ENCODE assay signal across 8 mouse cellular contexts in genomic region chr9:46272677-46273454, GRCm38 (mm10). TPM values are rescaled to one million over a fixed set of nuclear protein-coding genes. Genes with fewer than 3 reads are reported as not detected.
DNase-seq lines count a peak whose midpoint lies in the region; ATAC-seq lines count a peak whose summit lies in the region.

Gene Zpr1 (plus strand): TSS chr9:46273064.

- H3K4me2 ChIP-seq in forebrain, embryonic 14.5 days (ENCODE audit: low read length), result peak within 1 kb of the TSS; percentile 92
- peak within 1 kb of the TSS; percentile 95 for H3K4me2 ChIP-seq in neural tube, embryonic 15.5 days

- H3K9me3 ChIP-seq in forebrain, embryonic 14.5 days (replicated peaks; ENCODE audit: control insufficient read depth, low read length), result no peaks in the 10 kb centered on the region
- no peaks in the 10 kb centered on the region for H3K9me3 ChIP-seq in neural tube, embryonic 15.5 days (replicated peaks)

- WGBS in forebrain, embryonic 14.5 days, result 5% methylated on average over 43 of the region's 45 CpGs
- 6% methylated on average over 45 of the region's 45 CpGs for WGBS in neural tube, embryonic 15.5 days

- ATAC-seq in forebrain, embryonic 14.5 days, result peak; percentile 95
- ATAC-seq in neural tube, embryonic 15.5 days (ENCODE audit: low FRiP score), result peak; percentile 94

- H3K4me3 ChIP-seq in forebrain, embryonic 14.5 days (ENCODE audit: low read depth, low read length), result peak within 1 kb of the TSS; percentile 86
- H3K4me3 ChIP-seq in neural tube, embryonic 15.5 days (replicated peaks), result peak within 1 kb of the TSS; percentile 80

- H3K9ac ChIP-seq in forebrain, embryonic 14.5 days (ENCODE audit: low read length), result peak within 1 kb of the TSS; percentile 70
- peak within 1 kb of the TSS; percentile 63 for H3K9ac ChIP-seq in neural tube, embryonic 15.5 days (replicated peaks)

- intact Hi-C loops in heart, postnatal 14 days (cut with DNase I), result loop anchor here (5.0 kb wide), 1 partner anchor 366 kb away; the partner anchor contains the start of genes Pcsk7 and Rnf214

- peaks cover 37% of the 10 kb centered on the region for H3K36me3 ChIP-seq in forebrain, embryonic 14.5 days (ENCODE audit: control insufficient read depth, insufficient read depth, low read length)
- peaks cover 30% of the 10 kb centered on the region for H3K36me3 ChIP-seq in neural tube, embryonic 15.5 days

- peak; percentile 96 for DNase-seq in ES-CJ7 (ENCODE audit: low read depth, low spot score)
- DNase-seq in cerebellum, adult 11 months, result peak; percentile 79
- peak; percentile 95 for DNase-seq in forebrain, embryonic 14.5 days (ENCODE audit: low spot score)
- peak; percentile 87 to 90 for DNase-seq in heart, postnatal 14 days
- DNase-seq in layer of hippocampus, adult 11-12 months (ENCODE audit: low spot score), result peak; percentile 89
- peak; percentile 91 to 94 for DNase-seq in lung, adult 18-20 months
- peak; percentile 89 for DNase-seq in testis, postnatal 14 days (ENCODE audit: low spot score)

- H3K4me1 ChIP-seq in forebrain, embryonic 14.5 days (ENCODE audit: control insufficient read depth, insufficient read depth, low read length), result peaks cover 6% of the 10 kb centered on the region; the same call in 1 of the 2 replicates
- H3K4me1 ChIP-seq in neural tube, embryonic 15.5 days, result peaks cover 17% of the 10 kb centered on the region

- peak within 1 kb of the TSS; percentile 58 for H3K27ac ChIP-seq in forebrain, embryonic 14.5 days (ENCODE audit: low read depth, low read length)
- H3K27ac ChIP-seq in neural tube, embryonic 15.5 days (replicated peaks), result peak within 1 kb of the TSS; percentile 71

- peaks cover 5% of the 10 kb centered on the region; the same call in 1 of the 2 replicates for H3K27me3 ChIP-seq in forebrain, embryonic 14.5 days (replicated peaks; ENCODE audit: control insufficient read depth, insufficient read depth, low read length)
- peaks cover 25% of the 10 kb centered on the region for H3K27me3 ChIP-seq in neural tube, embryonic 15.5 days (replicated peaks)

RNA-seq across cellular contexts. Expression of gene Zpr1, which starts in this region (rescaled TPM):
- polyA plus RNA-seq in forebrain, embryonic 14.5 days (2014; fragmentation: Nextera tagmentation; extraction: Ambion mirVana), result 68.8 and 70.1 TPM in 2 replicates
- 10 to 100 TPM; 18.7 to 19.1 TPM for total RNA-seq in heart, postnatal 14 days (2021)
- 56.5 and 57.1 TPM in 2 replicates for polyA plus RNA-seq in neural tube, embryonic 15.5 days (2015; fragmentation: Nextera tagmentation; extraction: Ambion mirVana)

Comparison
In these comparisons a context has a peak if more than half of its experiments do, and no peak if none do; other contexts are left out.
1. Peak in every context shown above with its lines: DNase-seq, ATAC-seq, H3K4me3 ChIP-seq and H3K27ac ChIP-seq.